Mouse (Mus musculus) spleen, adult 2 months (tissue): Measurements from ENCODE around the gene Cks1b. TPM values are rescaled to one million over a fixed set of nuclear protein-coding genes. Genes with fewer than 3 reads are reported as not detected.

ENCODE experiments used
- DNase-seq, 2 experiments: peaks; one replicate each; pipeline versions ENCODE4 v3.0.0 to v3.0.0-alpha.2; 2012 to 2021; ENCODE audit warnings: low spot score in 2 of 2, low read depth in 1 of 2
- H3K27ac ChIP-seq: fragments of 200-500 bp; 2 replicates; pipeline ENCODE4 v1.5.1; 2012; ENCODE audit warnings: low read length, inconsistent platforms; ENCODE audit not compliant: insufficient read depth
- H3K27me3 ChIP-seq: fragments of 200-500 bp; 2 replicates; pipeline ENCODE4 v1.6.1; 2012; ENCODE audit warnings: mild to moderate bottlenecking, moderate library complexity, low read length, inconsistent platforms; ENCODE audit not compliant: control insufficient read depth, insufficient read depth
- H3K36me3 ChIP-seq: fragments of 200-500 bp; 2 replicates; pipeline ENCODE4 v1.6.1; 2012; ENCODE audit warnings: mild to moderate bottlenecking, low read length, inconsistent platforms; ENCODE audit not compliant: control insufficient read depth, insufficient read depth
- H3K4me1 ChIP-seq: fragments of 200-500 bp; 2 replicates; pipeline ENCODE4 v1.6.1; 2011; ENCODE audit warnings: inconsistent platforms; ENCODE audit not compliant: control insufficient read depth, insufficient read depth, insufficient read length
- H3K4me3 ChIP-seq: fragments of 200-500 bp; 2 replicates; pipeline ENCODE4 v1.5.1; 2011; ENCODE audit warnings: mild to moderate bottlenecking, inconsistent platforms; ENCODE audit not compliant: insufficient read depth, insufficient read length; ENCODE audit errors: extremely low read depth
- CTCF ChIP-seq: fragments of 200-500 bp; IDR thresholded peaks from 2 replicates; pipeline ENCODE4 v1.5.1; 2011; ENCODE audit warnings: mild to moderate bottlenecking, inconsistent platforms; ENCODE audit not compliant: insufficient read depth, insufficient read length, insufficient replicate concordance; ENCODE audit errors: extremely low read depth
- POLR2A ChIP-seq: fragments of 200-500 bp; IDR thresholded peaks from 2 replicates; pipeline ENCODE4 v1.6.1; 2011; ENCODE audit warnings: low read depth, low read length, inconsistent platforms
- WGBS: fragments of 180-500 bp; shearing (Covaris S2); methylation state at CpG from one replicate; pipeline ENCODE4 v1.1.7; 2018; 5-methylcytosine and 5-hydroxymethylcytosine counted together
- polyA plus RNA-seq: library from polyadenylated mRNA; depleted of rRNA; stranded (reverse); fragments of >200 nt; gene quantifications from 2 replicates; pipeline ENCODE4 v1.2.3, GENCODE M21; 2012

The Cks1b gene
- polyA plus RNA-seq, 1 experiment, result 20.6 TPM

DNA sequence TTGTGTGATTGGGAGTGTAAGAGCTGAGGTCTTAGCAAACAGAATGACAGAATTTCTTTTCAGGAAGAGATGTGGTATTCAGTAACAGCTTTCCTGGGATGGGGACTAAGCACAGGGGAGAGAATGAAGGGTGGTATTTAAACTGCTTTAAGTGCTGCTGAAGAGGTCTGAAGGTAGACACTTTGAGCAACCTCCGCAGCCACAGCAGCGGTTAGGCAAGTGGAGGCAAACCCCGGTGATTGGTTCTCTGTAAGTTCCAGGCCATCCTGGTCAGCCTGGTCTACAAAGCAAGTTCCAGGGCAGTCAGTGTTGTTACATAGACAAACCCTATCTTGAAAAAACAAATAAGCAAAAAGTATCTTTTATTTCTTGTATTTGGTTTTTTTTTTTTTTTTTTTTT is 1.8 kb upstream of the Cks1b start:
- no peak for TF ChIP-seq CTCF
- no peak for TF ChIP-seq POLR2A
- H3K4me3 ChIP-seq, result peak overlapping the region; percentile 74; the same call in 1 of the 2 replicates
- WGBS, result 74% methylated on average over 3 of the region's 3 CpGs

DNA sequence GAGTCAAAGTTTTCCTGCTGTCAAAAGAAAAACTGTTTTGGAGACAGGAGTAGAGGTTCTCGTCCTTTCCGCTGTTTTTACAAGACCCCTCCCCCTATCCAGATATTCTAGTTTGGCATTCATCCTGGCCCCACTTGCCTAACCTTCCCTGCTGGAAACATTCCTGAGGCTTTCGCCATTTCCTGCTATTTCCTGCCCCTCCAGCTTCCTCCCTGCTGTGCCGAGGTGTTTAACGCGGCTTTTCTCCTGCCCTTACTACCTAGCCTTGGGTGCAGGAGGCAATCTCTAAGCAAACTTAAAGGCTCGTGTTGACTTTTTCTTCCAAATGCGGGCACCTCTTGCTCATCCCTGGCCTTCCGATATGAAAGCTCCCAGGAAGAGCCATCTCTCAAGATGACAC is 1.4 kb upstream of the Cks1b start:
- peaks cover 9% of the 10 kb centered on the region; the same call in 1 of the 2 replicates for H3K4me1 ChIP-seq
- 32% methylated on average over 9 of the region's 9 CpGs for WGBS
- no peak for TF ChIP-seq CTCF
- TF ChIP-seq POLR2A, result no peak
- peak overlapping the region; percentile 74; the same call in 1 of the 2 replicates for H3K4me3 ChIP-seq
- peaks cover 11% of the 10 kb centered on the region for H3K36me3 ChIP-seq
- H3K27me3 ChIP-seq, result no peaks in the 10 kb centered on the region
- peak overlapping the region; percentile 75 for H3K27ac ChIP-seq
- DNase-seq, result no peak

More for the DNA sequence above, 1.8 kb upstream of the Cks1b start:
- peaks cover 14% of the 10 kb centered on the region for H3K36me3 ChIP-seq
- H3K27me3 ChIP-seq, result no peaks in the 10 kb centered on the region
- peaks cover 9% of the 10 kb centered on the region; the same call in 1 of the 2 replicates for H3K4me1 ChIP-seq
- peak overlapping the region; percentile 75 for H3K27ac ChIP-seq
- DNase-seq, result no peak

- no peaks in the 10 kb centered on the region for H3K27me3 ChIP-seq
- peak overlapping the region; percentile 87 for H3K27ac ChIP-seq
- peaks cover 4% of the 10 kb centered on the region for H3K36me3 ChIP-seq
- peaks cover 9% of the 10 kb centered on the region; the same call in 1 of the 2 replicates for H3K4me1 ChIP-seq
- DNase-seq, result no peak
- under 1% methylated on average over 16 of the region's 16 CpGs for WGBS
- H3K4me3 ChIP-seq, result peak overlapping the region; percentile 74
- no peak for TF ChIP-seq POLR2A
- TF ChIP-seq CTCF, result no peak
These were observed 673 bp upstream of the Cks1b start for GRCm38 (mm10) chr3:89418861-89419250.

DNA sequence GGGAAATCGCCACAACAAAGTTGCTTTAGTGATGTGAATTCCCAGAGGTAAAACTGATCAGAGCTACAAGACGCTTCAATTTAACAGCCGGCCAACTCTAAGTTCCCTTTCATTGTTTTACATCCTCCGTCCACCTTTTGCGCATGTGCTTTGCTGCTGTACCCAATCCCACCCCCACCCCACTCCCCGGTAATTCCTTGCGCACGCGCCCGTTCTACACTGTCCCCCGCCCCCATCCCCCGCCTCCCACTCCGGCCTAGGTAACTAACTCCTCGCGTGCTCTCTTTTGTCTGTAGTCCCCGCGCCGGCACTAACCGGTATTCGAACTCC is 378 bp downstream of the Cks1b start:
- under 1% methylated on average over 20 of the region's 20 CpGs for WGBS
- H3K27ac ChIP-seq, result no peak overlapping the region; the same call in 1 of the 2 replicates
- DNase-seq, result no peak

GRCm38 (mm10) chr3:89417131-89417530 is 1.1 kb downstream of the Cks1b start:
- Histone ChIP-seq H3K36me3 (no peaks in the 10 kb centered on the region; the same call in 1 of the 2 replicates), H3K4me1 (peaks cover 9% of the 10 kb centered on the region; the same call in 1 of the 2 replicates), H3K27me3 (no peaks in the 10 kb centered on the region), H3K4me3 (no peak overlapping the region), H3K27ac (no peak overlapping the region)
- no peak for TF ChIP-seq CTCF
- no peak for TF ChIP-seq POLR2A
- DNase-seq, result no peak
- 29% methylated on average over 2 of the region's 2 CpGs for WGBS

More for the DNA sequence above, 378 bp downstream of the Cks1b start:
- Histone ChIP-seq H3K27me3 (no peaks in the 10 kb centered on the region), H3K36me3 (no peaks in the 10 kb centered on the region; the same call in 1 of the 2 replicates), H3K4me1 (peaks cover 9% of the 10 kb centered on the region; the same call in 1 of the 2 replicates), H3K4me3 (peak overlapping the region; percentile 66)
- TF ChIP-seq POLR2A (no peak), CTCF (no peak)

GRCm38 (mm10) chr3:89416158-89416557 is 2.0 kb downstream of the Cks1b start:
- DNase-seq, result no peak
- WGBS, result 96% methylated on average over 8 of the region's 8 CpGs
- no peak overlapping the region for H3K4me3 ChIP-seq

More at GRCm38 (mm10) chr3:89416158-89416557, 2.0 kb downstream of the Cks1b start:
- TF ChIP-seq CTCF (no peak), POLR2A (no peak)
- Histone ChIP-seq H3K27me3 (no peaks in the 10 kb centered on the region), H3K36me3 (no peaks in the 10 kb centered on the region; the same call in 1 of the 2 replicates), H3K27ac (no peak overlapping the region), H3K4me1 (peaks cover 10% of the 10 kb centered on the region; the same call in 1 of the 2 replicates)
